Mouse (Mus musculus): ENCODE measurements around the gene Kctd17. TPM values are rescaled to one million over a fixed set of nuclear protein-coding genes. Genes with fewer than 3 reads are reported as not detected.

The Kctd17 gene
- polyA plus RNA-seq, 1 experiment: 163 TPM

DNA sequence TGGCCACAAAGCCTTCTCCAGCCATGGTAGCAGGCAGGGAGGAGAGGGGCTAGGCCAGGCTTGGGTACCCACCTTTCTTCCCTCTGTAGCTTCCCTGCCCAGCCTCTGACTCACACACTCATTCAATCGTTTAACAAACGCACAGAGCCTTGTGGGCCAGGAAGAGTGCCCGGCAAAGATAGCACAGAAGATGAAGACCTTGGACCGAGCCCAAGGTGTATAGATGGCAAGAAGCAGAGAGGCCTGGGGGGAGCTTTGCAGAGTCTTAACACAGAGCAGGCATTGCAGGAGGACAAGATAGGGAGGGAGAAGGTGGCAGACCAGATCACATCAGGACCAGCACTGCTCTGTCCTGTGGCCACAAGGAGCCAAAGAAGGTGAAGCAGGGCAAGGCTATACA lies 26.8 kb downstream of the Kctd17 start:
- Histone ChIP-seq H3K27ac (ENCODE audit: insufficient read depth, low read depth, low read length) (no peak overlapping the region), H3K27me3 (replicated peaks; ENCODE audit: control insufficient read depth, insufficient read depth, low read length) (no peaks in the 10 kb centered on the region), H3K36me3 (ENCODE audit: control insufficient read depth, insufficient read depth, low read length) (no peaks in the 10 kb centered on the region), H3K4me1 (ENCODE audit: control insufficient read depth, insufficient read depth, low read length) (no peaks in the 10 kb centered on the region), H3K4me3 (ENCODE audit: insufficient read depth, low read depth, low read length) (no peak overlapping the region)
- 65% methylated on average over 4 of the region's 4 CpGs for WGBS
- no peak for TF ChIP-seq CTCF (conservative IDR thresholded peaks at IDR 0.05; ENCODE audit: insufficient read depth, insufficient read length, low read depth, low read length)
- TF ChIP-seq POLR2A (IDR thresholded peaks at IDR 0.05; ENCODE audit: low read depth, low read length): no peak
- DNase-seq: no peak

DNA sequence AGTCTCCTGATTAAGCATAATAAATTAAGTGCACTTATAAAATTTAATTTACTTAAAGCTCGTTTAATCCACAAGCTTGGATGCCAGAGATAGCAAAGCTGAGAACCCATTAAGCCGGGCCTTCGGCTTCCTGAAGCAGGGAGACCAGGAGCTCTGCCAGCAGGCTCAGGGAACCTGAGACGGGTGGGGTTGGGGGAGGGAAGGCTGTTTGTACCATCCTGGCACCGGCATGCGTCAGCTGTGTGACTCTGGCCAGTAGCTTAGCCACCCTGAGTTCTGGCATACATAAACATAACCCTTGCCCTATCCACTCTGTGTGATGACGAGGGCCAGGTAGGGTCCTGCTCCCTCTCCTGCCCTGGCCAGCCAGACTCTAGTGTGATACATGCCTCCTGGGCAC lies 27.7 kb downstream of the Kctd17 start:
- H3K27ac ChIP-seq (ENCODE audit: insufficient read depth, low read depth, low read length): no peak overlapping the region
- 37% methylated on average over 7 of the region's 7 CpGs for WGBS
- no peaks in the 10 kb centered on the region for H3K36me3 ChIP-seq (ENCODE audit: control insufficient read depth, insufficient read depth, low read length)
- no peaks in the 10 kb centered on the region for H3K4me1 ChIP-seq (ENCODE audit: control insufficient read depth, insufficient read depth, low read length)
- no peak for DNase-seq
- no peak overlapping the region for H3K4me3 ChIP-seq (ENCODE audit: insufficient read depth, low read depth, low read length)
- H3K27me3 ChIP-seq (replicated peaks; ENCODE audit: control insufficient read depth, insufficient read depth, low read length): no peaks in the 10 kb centered on the region
- TF ChIP-seq POLR2A (IDR thresholded peaks at IDR 0.05; ENCODE audit: low read depth, low read length): no peak

DNA sequence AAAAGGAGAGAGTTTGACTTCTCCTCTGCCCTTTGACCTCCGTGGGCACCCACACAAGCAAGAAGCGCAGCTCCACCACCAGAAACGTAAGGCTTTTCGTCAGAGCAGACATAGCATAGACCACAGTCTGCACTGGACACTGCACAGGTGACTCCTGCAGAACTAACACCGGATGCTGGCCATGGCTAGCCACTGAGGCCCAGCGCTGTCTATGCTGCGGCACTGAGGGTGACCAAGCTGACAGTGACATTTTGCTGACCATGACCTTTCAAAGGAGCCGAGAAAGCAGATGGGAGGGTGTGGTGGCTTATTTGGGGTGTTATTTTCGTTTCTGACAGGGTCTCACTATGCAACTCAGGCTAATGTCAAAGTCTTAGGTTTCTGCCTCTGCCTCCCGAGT lies 28.8 kb downstream of the Kctd17 start:
- no peak for DNase-seq
- WGBS: 78% methylated on average over 10 of the region's 10 CpGs

DNA sequence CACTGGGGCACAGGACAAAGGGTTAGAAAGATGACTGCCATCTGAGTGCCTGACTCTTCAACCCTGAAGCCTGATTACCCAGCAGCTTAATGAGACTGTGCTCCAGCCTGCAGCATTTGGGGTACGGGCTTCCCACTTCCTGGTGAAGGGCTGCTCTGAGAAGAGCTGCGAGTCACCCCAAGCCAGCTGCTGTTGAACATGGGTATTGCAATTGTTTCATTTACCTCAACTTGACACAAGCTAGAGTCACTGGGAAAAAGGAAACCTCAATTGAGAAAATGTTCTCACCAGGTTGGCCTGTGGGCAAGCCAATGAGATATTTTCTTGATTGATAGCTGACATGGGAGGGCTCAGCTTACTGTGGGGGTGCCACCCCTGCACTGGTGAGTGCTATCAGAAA lies 34.6 kb downstream of the Kctd17 start:
- H3K36me3 ChIP-seq (ENCODE audit: control insufficient read depth, insufficient read depth, low read length): no peaks in the 10 kb centered on the region
- no peaks in the 10 kb centered on the region for H3K4me1 ChIP-seq (ENCODE audit: control insufficient read depth, insufficient read depth, low read length)
- H3K27ac ChIP-seq (ENCODE audit: insufficient read depth, low read depth, low read length): no peak overlapping the region
- no peaks in the 10 kb centered on the region for H3K27me3 ChIP-seq (replicated peaks; ENCODE audit: control insufficient read depth, insufficient read depth, low read length)
- 60% methylated on average over 2 of the region's 2 CpGs for WGBS
- no peak for DNase-seq
- no peak overlapping the region for H3K4me3 ChIP-seq (ENCODE audit: insufficient read depth, low read depth, low read length)
- no peak for TF ChIP-seq POLR2A (IDR thresholded peaks at IDR 0.05; ENCODE audit: low read depth, low read length)
- no peak for TF ChIP-seq CTCF (conservative IDR thresholded peaks at IDR 0.05; ENCODE audit: insufficient read depth, insufficient read length, low read depth, low read length)

More for the DNA sequence above, 28.8 kb downstream of the Kctd17 start:
- H3K4me3 ChIP-seq (ENCODE audit: insufficient read depth, low read depth, low read length): no peak overlapping the region
- no peak for TF ChIP-seq POLR2A (IDR thresholded peaks at IDR 0.05; ENCODE audit: low read depth, low read length)
- no peak for TF ChIP-seq CTCF (conservative IDR thresholded peaks at IDR 0.05; ENCODE audit: insufficient read depth, insufficient read length, low read depth, low read length)
- H3K27me3 ChIP-seq (replicated peaks; ENCODE audit: control insufficient read depth, insufficient read depth, low read length): no peaks in the 10 kb centered on the region
- H3K4me1 ChIP-seq (ENCODE audit: control insufficient read depth, insufficient read depth, low read length): no peaks in the 10 kb centered on the region
- no peaks in the 10 kb centered on the region for H3K36me3 ChIP-seq (ENCODE audit: control insufficient read depth, insufficient read depth, low read length)
- no peak overlapping the region for H3K27ac ChIP-seq (ENCODE audit: insufficient read depth, low read depth, low read length)

DNA sequence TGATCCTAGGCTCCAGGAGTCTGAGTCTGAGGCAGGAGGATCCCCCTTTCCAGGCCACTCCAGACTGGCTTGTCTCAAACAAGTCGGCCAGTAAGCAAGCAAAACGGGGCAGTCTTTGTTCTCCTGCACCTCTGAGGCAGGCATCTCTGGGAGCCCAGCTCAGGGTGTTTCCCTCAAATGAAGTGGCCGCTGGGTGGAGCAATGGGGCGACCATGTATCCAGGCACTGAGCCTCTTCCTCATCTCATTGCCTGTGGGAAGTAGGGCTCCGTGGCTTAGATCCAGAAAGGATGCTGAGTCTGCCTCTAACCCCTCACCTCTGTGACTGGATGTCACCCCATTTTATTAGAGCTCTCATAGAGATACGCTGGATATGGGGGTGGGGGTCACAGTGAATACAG lies 38.4 kb downstream of the Kctd17 start:
- no peak for DNase-seq
- H3K36me3 ChIP-seq (ENCODE audit: control insufficient read depth, insufficient read depth, low read length): no peaks in the 10 kb centered on the region
- no peak overlapping the region for H3K4me3 ChIP-seq (ENCODE audit: insufficient read depth, low read depth, low read length)
- H3K27me3 ChIP-seq (replicated peaks; ENCODE audit: control insufficient read depth, insufficient read depth, low read length): no peaks in the 10 kb centered on the region
- H3K4me1 ChIP-seq (ENCODE audit: control insufficient read depth, insufficient read depth, low read length): no peaks in the 10 kb centered on the region
- TF ChIP-seq CTCF (conservative IDR thresholded peaks at IDR 0.05; ENCODE audit: insufficient read depth, insufficient read length, low read depth, low read length): no peak; the same call in 1 of the 2 replicates
- TF ChIP-seq POLR2A (IDR thresholded peaks at IDR 0.05; ENCODE audit: low read depth, low read length): no peak
- no peak overlapping the region for H3K27ac ChIP-seq (ENCODE audit: insufficient read depth, low read depth, low read length)
- 38% methylated on average over 6 of the region's 6 CpGs for WGBS

DNA sequence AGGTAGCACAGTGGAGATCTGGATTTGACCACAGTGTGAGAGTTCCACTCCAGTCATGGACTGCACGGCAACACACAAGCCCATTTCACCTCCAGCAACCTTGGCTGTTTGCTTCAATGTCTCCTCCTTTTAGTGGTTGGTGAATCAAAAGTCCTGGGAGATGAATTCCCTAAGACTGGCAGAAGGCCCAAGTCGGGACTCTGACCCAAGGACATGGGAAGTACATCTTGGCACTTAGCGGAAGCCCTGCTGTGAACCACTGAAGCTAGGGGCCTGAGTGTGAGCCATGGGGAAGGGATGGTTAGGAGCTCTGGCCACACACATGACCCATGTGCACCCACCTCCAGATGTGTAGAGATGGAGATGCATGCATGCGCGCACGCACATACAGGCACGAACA lies 39.2 kb downstream of the Kctd17 start:
- WGBS: 91% methylated on average over 7 of the region's 7 CpGs
- Histone ChIP-seq H3K4me3 (ENCODE audit: insufficient read depth, low read depth, low read length) (no peak overlapping the region), H3K27ac (ENCODE audit: insufficient read depth, low read depth, low read length) (no peak overlapping the region), H3K36me3 (ENCODE audit: control insufficient read depth, insufficient read depth, low read length) (no peaks in the 10 kb centered on the region), H3K27me3 (replicated peaks; ENCODE audit: control insufficient read depth, insufficient read depth, low read length) (no peaks in the 10 kb centered on the region), H3K4me1 (ENCODE audit: control insufficient read depth, insufficient read depth, low read length) (no peaks in the 10 kb centered on the region)
- TF ChIP-seq POLR2A (IDR thresholded peaks at IDR 0.05; ENCODE audit: low read depth, low read length) (no peak), CTCF (conservative IDR thresholded peaks at IDR 0.05; ENCODE audit: insufficient read depth, insufficient read length, low read depth, low read length) (no peak)
- DNase-seq: no peak

DNA sequence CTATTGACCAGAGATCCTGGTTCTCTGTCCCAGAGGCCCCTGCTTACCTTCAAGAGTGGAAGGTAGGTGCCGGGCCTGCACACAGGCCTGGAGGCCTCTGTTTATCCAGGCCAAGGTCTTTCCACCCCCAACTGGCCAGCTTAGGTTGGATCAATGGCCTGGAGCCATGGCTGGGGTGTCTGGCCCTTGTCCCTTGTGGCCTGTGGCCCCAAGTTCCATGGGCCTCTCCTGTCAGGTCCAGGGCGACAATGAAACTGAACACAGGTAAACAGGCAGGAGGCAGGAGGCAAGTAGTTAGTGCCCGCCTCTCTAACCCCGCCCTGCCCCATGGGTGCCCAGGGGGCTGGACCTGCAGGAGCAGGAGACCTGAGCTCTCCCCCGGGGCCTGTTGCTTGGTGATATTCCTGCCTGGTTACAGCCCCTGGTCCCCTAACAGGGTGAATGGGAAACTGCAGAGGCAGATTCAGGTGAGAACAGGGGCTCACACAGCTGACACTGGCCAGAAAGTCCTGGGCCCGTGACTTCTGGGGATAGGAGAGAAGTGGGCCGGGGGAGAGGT lies 40.1 kb downstream of the Kctd17 start, which contains the start of gene Tmprss6:
Tmprss6 (minus strand) TSS at position 256 of the 559 bp plus-strand sequence.
- Histone ChIP-seq H3K4me3 (ENCODE audit: insufficient read depth, low read depth, low read length) (no peak within 1 kb of the TSS), H3K36me3 (ENCODE audit: control insufficient read depth, insufficient read depth, low read length) (no peaks in the 10 kb centered on the region), H3K4me1 (ENCODE audit: control insufficient read depth, insufficient read depth, low read length) (no peaks in the 10 kb centered on the region), H3K27ac (ENCODE audit: insufficient read depth, low read depth, low read length) (no peak within 1 kb of the TSS), H3K27me3 (replicated peaks; ENCODE audit: control insufficient read depth, insufficient read depth, low read length) (no peaks in the 10 kb centered on the region)
- TF ChIP-seq CTCF (conservative IDR thresholded peaks at IDR 0.05; ENCODE audit: insufficient read depth, insufficient read length, low read depth, low read length) (no peak), POLR2A (IDR thresholded peaks at IDR 0.05; ENCODE audit: low read depth, low read length) (no peak)
- no peak for DNase-seq
- WGBS: 77% methylated on average over 7 of the region's 7 CpGs

Measured in kidney, adult 2 months (tissue).